Mouse (Mus musculus) liver, adult 2 months (tissue): ENCODE measurements around the gene Mertk. TPM values are rescaled to one million over a fixed set of nuclear protein-coding genes. Genes with fewer than 3 reads are reported as not detected.

Experiments used
- DNase-seq: peaks from one replicate; pipeline ENCODE4 v3.0.0-alpha.2; 2011; ENCODE audit warnings: low read depth, low spot score; ENCODE audit errors: extremely low read depth
- H3K27ac ChIP-seq: fragments of 200-500 bp; replicated peaks from 2 replicates; pipeline ENCODE4 v1.5.1; 2012; ENCODE audit warnings: low read depth, mild to moderate bottlenecking, control low read depth, inconsistent platforms, low read length; ENCODE audit not compliant: insufficient read depth
- H3K27me3 ChIP-seq: fragments of 200-500 bp; 2 replicates; pipeline ENCODE4 v1.6.1; 2012; ENCODE audit warnings: mild to moderate bottlenecking, moderate library complexity, low read length, inconsistent platforms; ENCODE audit not compliant: control insufficient read depth, insufficient read depth
- H3K36me3 ChIP-seq: fragments of 200-500 bp; 2 replicates; pipeline ENCODE4 v1.6.1; 2012; ENCODE audit warnings: low read length, inconsistent platforms; ENCODE audit not compliant: control insufficient read depth, insufficient read depth
- H3K4me1 ChIP-seq: fragments of 200-500 bp; 2 replicates; pipeline ENCODE4 v1.6.1; 2011; ENCODE audit warnings: low read length; ENCODE audit not compliant: control insufficient read depth, insufficient read depth
- H3K4me3 ChIP-seq: fragments of 200-500 bp; 2 replicates; pipeline ENCODE4 v1.5.1; 2011; ENCODE audit warnings: low read depth, mild to moderate bottlenecking, control low read depth, low read length, moderate library complexity; ENCODE audit not compliant: insufficient read depth
- H3K79me2 ChIP-seq: fragments of 200-500 bp; 2 replicates; pipeline ENCODE4 v1.6.1; 2012; ENCODE audit warnings: inconsistent platforms, mild to moderate bottlenecking, low read length, moderate library complexity; ENCODE audit not compliant: control insufficient read depth, insufficient read depth
- H3K9ac ChIP-seq: fragments of 200-500 bp; 2 replicates; pipeline ENCODE4 v1.6.1; 2012; ENCODE audit warnings: low read depth, mild to moderate bottlenecking, control low read depth, inconsistent platforms, low read length
- CTCF ChIP-seq: fragments of 200-500 bp; IDR thresholded peaks from 2 replicates; pipeline ENCODE4 v1.5.1; 2011; ENCODE audit warnings: low read depth, low read length, control low read depth
- POLR2A ChIP-seq: fragments of 200-500 bp; IDR thresholded peaks from 2 replicates; pipeline ENCODE4 v1.6.1; 2011; ENCODE audit warnings: low read length, control low read depth; ENCODE audit not compliant: insufficient read depth; ENCODE audit errors: extremely low read depth
- WGBS: fragments of 180-500 bp; shearing (Covaris S2); methylation state at CpG from one replicate; pipeline ENCODE4 v1.1.7; 2018; 5-methylcytosine and 5-hydroxymethylcytosine counted together
- polyA plus RNA-seq: library from polyadenylated mRNA; depleted of rRNA; stranded (reverse); fragments of >200 nt; gene quantifications from 2 replicates; pipeline ENCODE4 v1.2.3, GENCODE M21; 2012
- total RNA-seq: library from RNA; depleted of rRNA; stranded (reverse); fragments of >200 nt; gene quantifications from 2 replicates; pipeline ENCODE4 v1.2.3, GENCODE M21; 2014

The Mertk gene
- total and polyA plus RNA-seq, 2 experiments, result 3.8 to 16.5 TPM

DNA sequence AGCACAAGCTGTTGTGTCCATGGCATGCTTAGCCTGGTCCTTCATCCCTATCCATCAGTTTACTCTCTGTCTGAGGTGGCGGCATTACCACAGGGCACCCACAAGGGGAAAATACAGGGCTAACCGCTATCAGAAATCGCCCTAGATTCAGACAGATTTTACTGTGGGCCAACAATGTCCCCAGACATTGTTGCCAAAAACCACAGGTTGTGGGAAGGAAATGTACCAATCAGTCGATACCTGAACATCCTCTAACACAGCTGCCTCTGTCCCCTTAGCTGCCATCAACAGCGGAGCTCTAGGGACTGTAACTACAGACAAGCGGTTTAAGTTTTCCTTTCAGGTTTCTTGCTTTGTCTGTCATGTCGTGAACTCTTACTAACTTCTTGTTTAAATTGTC, 86.1 kb downstream of the Mertk start:
- TF ChIP-seq CTCF (no peak), POLR2A (no peak)
- 92% methylated on average over 7 of the region's 7 CpGs for WGBS

DNA sequence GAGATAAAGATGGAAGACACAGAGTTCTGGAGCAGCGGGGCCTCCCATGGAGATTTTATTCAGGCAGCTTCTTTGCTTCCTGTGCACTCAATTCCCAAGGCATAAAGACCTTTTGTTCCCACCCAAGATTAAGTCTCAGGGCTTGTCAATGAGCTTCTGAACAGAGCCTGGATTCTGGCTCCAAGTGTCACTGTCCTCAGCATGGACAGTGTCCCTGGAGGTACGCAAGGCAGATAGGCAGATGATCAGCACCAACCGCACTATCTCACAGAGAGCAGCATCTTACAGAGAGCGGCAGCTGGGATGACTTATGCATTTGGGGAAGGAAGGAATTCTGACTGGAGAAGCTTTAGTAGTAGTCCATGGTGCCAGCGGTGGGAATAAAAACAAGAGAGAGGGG, 87.6 kb downstream of the Mertk start:
- H3K4me1 ChIP-seq, result no peaks in the 10 kb centered on the region
- no peak overlapping the region for H3K9ac ChIP-seq
- no peak for DNase-seq
- no peak overlapping the region for H3K27ac ChIP-seq
- H3K4me3 ChIP-seq, result no peak overlapping the region
- no peaks in the 10 kb centered on the region for H3K27me3 ChIP-seq
- H3K36me3 ChIP-seq, result peaks cover 53% of the 10 kb centered on the region
- WGBS, result 93% methylated on average over 5 of the region's 5 CpGs
- H3K79me2 ChIP-seq, result no peaks in the 10 kb centered on the region
- no peak for TF ChIP-seq POLR2A
- TF ChIP-seq CTCF, result no peak

More for the DNA sequence above, 86.1 kb downstream of the Mertk start:
- Histone ChIP-seq H3K9ac (no peak overlapping the region), H3K36me3 (peaks cover 46% of the 10 kb centered on the region), H3K79me2 (no peaks in the 10 kb centered on the region), H3K27me3 (no peaks in the 10 kb centered on the region), H3K4me1 (no peaks in the 10 kb centered on the region), H3K27ac (no peak overlapping the region), H3K4me3 (no peak overlapping the region)
- DNase-seq, result no peak

DNA sequence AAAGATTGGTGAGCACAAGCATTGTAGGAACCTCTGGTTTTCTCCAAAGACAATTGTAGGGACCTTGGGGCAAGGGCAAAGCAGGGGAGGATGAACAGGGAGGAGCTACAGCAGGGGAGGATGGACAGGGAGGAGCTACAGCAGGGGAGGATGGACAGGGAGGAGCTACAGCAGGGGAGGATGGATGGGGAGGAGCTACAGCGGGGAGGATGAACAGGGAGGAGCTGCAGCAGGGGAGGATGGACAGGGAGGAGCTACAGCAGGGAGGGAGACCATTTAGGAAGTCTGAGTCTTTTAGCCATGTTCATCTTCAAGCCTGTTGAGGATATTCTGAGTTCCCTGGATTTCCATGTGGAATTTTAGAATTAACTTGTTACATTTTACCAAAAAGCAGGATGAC, 88.0 kb downstream of the Mertk start:
- 46% methylated on average over 1 of the region's 1 CpGs for WGBS
- DNase-seq, result peak; percentile 51

GRCm38 (mm10) chr2:128787805-128788204, 89.0 kb downstream of the Mertk start:
- Histone ChIP-seq H3K27me3 (no peaks in the 10 kb centered on the region), H3K79me2 (no peaks in the 10 kb centered on the region), H3K27ac (no peak overlapping the region), H3K4me3 (no peak overlapping the region), H3K36me3 (peaks cover 49% of the 10 kb centered on the region), H3K4me1 (no peaks in the 10 kb centered on the region), H3K9ac (no peak overlapping the region)
- no peak for DNase-seq
- 87% methylated on average over 3 of the region's 3 CpGs for WGBS
- TF ChIP-seq POLR2A (no peak), CTCF (no peak)

More for the DNA sequence above, 88.0 kb downstream of the Mertk start:
- H3K4me3 ChIP-seq, result no peak overlapping the region
- H3K36me3 ChIP-seq, result peaks cover 54% of the 10 kb centered on the region
- H3K27me3 ChIP-seq, result no peaks in the 10 kb centered on the region
- no peaks in the 10 kb centered on the region for H3K79me2 ChIP-seq
- TF ChIP-seq CTCF (no peak), POLR2A (no peak)
- no peak overlapping the region for H3K27ac ChIP-seq
- no peaks in the 10 kb centered on the region for H3K4me1 ChIP-seq
- no peak overlapping the region for H3K9ac ChIP-seq

GRCm38 (mm10) chr2:128790875-128791614, 92.3 kb downstream of the Mertk start:
- H3K79me2 ChIP-seq, result no peaks in the 10 kb centered on the region
- no peak overlapping the region for H3K4me3 ChIP-seq
- no peaks in the 10 kb centered on the region for H3K4me1 ChIP-seq
- no peak overlapping the region for H3K9ac ChIP-seq
- no peak for DNase-seq
- no peak overlapping the region for H3K27ac ChIP-seq
- 83% methylated on average over 11 of the region's 11 CpGs for WGBS
- peaks cover 52% of the 10 kb centered on the region for H3K36me3 ChIP-seq
- no peaks in the 10 kb centered on the region for H3K27me3 ChIP-seq
- TF ChIP-seq CTCF (no peak), POLR2A (no peak)

GRCm38 (mm10) chr2:128793958-128794357, 95.2 kb downstream of the Mertk start:
- no peaks in the 10 kb centered on the region for H3K27me3 ChIP-seq
- H3K27ac ChIP-seq, result no peak overlapping the region
- 93% methylated on average over 6 of the region's 6 CpGs for WGBS
- H3K4me3 ChIP-seq, result no peak overlapping the region
- no peaks in the 10 kb centered on the region for H3K79me2 ChIP-seq
- no peak for TF ChIP-seq CTCF
- TF ChIP-seq POLR2A, result no peak
- peaks cover 63% of the 10 kb centered on the region for H3K36me3 ChIP-seq
- DNase-seq, result no peak
- H3K4me1 ChIP-seq, result no peaks in the 10 kb centered on the region
- no peak overlapping the region for H3K9ac ChIP-seq
